Mouse (Mus musculus): ENCODE data around the gene Nek8.

DNA sequence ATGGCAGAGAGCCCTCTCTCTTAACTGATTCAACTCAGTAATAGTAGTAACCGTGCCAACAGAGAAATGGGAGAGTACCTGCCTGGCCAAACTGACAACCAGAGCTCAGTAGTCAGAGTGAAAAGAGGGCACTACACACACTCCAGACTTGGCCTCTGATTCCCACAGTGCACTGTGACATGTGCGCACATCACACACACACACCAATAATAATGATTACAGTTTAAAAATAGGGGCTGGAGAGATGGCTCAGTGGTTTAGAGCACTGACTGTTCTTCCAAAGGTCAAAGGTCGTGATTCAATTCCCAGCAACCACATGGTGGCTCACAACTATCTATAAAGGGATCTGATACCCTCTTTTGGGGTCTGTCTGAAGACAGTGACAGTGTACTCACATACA, 38.5 kb downstream of the Nek8 start:
- no peak for TF ChIP-seq MAX (IDR thresholded peaks at IDR 0.05; ENCODE audit: low read length)
- TF ChIP-seq EP300 (IDR thresholded peaks at IDR 0.05; ENCODE audit: low read length): no peak
- no peak for TF ChIP-seq HCFC1 (IDR thresholded peaks at IDR 0.05; ENCODE audit: low read depth, low read length)

All from CH12.LX (cell line).